Mouse (Mus musculus): Measurements from ENCODE around the gene Dpp7. TPM values are rescaled to one million over a fixed set of nuclear protein-coding genes. Genes with fewer than 3 reads are reported as not detected.

The Dpp7 gene
- polyA plus RNA-seq, 1 experiment from 2014 or later, result 26.4 TPM

GRCm38 (mm10) chr2:25394281-25395221, 38.4 kb upstream of the Dpp7 start:
- Histone ChIP-seq H3K4me3 (no peak overlapping the region), H3K27me3 (peaks cover 78% of the 10 kb centered on the region), H3K9me3 (no peaks in the 10 kb centered on the region), H3K9ac (no peak overlapping the region), H3K36me3 (no peaks in the 10 kb centered on the region), H3K4me2 (no peak overlapping the region), H3K27ac (replicated peaks) (peak overlapping the region; percentile 30; the same call in 1 of the 2 replicates), H3K4me1 (replicated peaks) (peaks cover 26% of the 10 kb centered on the region)
- peak; percentile 64 for ATAC-seq (ENCODE audit: low read depth)
- 28% methylated on average over 3 of the region's 3 CpGs for WGBS

GRCm38 (mm10) chr2:25391266-25391665, 35.1 kb upstream of the Dpp7 start:
- Histone ChIP-seq H3K4me2 (no peak overlapping the region), H3K9ac (no peak overlapping the region)

GRCm38 (mm10) chr2:25384492-25384891, 28.3 kb upstream of the Dpp7 start:
- WGBS, result 81% methylated on average over 5 of the region's 5 CpGs
- no peaks in the 10 kb centered on the region for H3K36me3 ChIP-seq
- H3K9ac ChIP-seq, result no peak overlapping the region
- ATAC-seq (ENCODE audit: low read depth), result no peak
- no peaks in the 10 kb centered on the region for H3K9me3 ChIP-seq
- no peak overlapping the region for H3K4me3 ChIP-seq
- no peak overlapping the region for H3K4me2 ChIP-seq
- 0 out of 2 replicates have a peak, but pooled peaks cover 5% of the 10 kb centered on the region for H3K27me3 ChIP-seq
- no peaks in the 10 kb centered on the region for H3K4me1 ChIP-seq (replicated peaks)
- H3K27ac ChIP-seq (replicated peaks), result no peak overlapping the region

More at GRCm38 (mm10) chr2:25391266-25391665, 35.1 kb upstream of the Dpp7 start:
- H3K9me3 ChIP-seq, result no peaks in the 10 kb centered on the region
- no peak for ATAC-seq (ENCODE audit: low read depth)
- H3K4me3 ChIP-seq, result no peak overlapping the region
- peaks cover 23% of the 10 kb centered on the region for H3K4me1 ChIP-seq (replicated peaks)
- 65% methylated on average over 5 of the region's 5 CpGs for WGBS
- no peaks in the 10 kb centered on the region for H3K36me3 ChIP-seq
- H3K27ac ChIP-seq (replicated peaks), result no peak overlapping the region
- H3K27me3 ChIP-seq, result peaks cover 45% of the 10 kb centered on the region

- Histone ChIP-seq H3K4me3 (no peak overlapping the region), H3K36me3 (no peaks in the 10 kb centered on the region), H3K27ac (replicated peaks) (no peak overlapping the region), H3K4me2 (no peak overlapping the region), H3K4me1 (replicated peaks) (peaks cover 23% of the 10 kb centered on the region), H3K27me3 (peaks cover 14% of the 10 kb centered on the region), H3K9ac (no peak overlapping the region), H3K9me3 (no peaks in the 10 kb centered on the region)
- 67% methylated on average over 4 of the region's 4 CpGs for WGBS
- no peak for ATAC-seq (ENCODE audit: low read depth)
These were observed 20.4 kb upstream of the Dpp7 start for GRCm38 (mm10) chr2:25376589-25376988.

GRCm38 (mm10) chr2:25373431-25373830, 17.3 kb upstream of the Dpp7 start:
- Histone ChIP-seq H3K9ac (peak overlapping the region; percentile 69), H3K9me3 (no peaks in the 10 kb centered on the region), H3K27ac (replicated peaks) (no peak overlapping the region), H3K36me3 (no peaks in the 10 kb centered on the region), H3K4me3 (peak overlapping the region; percentile 65), H3K27me3 (peaks cover 19% of the 10 kb centered on the region), H3K4me1 (replicated peaks) (peaks cover 27% of the 10 kb centered on the region), H3K4me2 (peak overlapping the region; percentile 98)
- 14% methylated on average over 2 of the region's 2 CpGs for WGBS
- ATAC-seq (ENCODE audit: low read depth), result no peak

- 1% methylated on average over 42 of the region's 42 CpGs for WGBS
These were observed 16.7 kb upstream of the Dpp7 start for GRCm38 (mm10) chr2:25372644-25373391.

GRCm38 (mm10) chr2:25371764-25372643, 15.8 kb upstream of the Dpp7 start, which contains the start of gene Sapcd2:
Gene Sapcd2 (plus strand): TSS chr2:25372321.
- WGBS, result 1% methylated on average over 65 of the region's 65 CpGs
- H3K4me1 ChIP-seq (replicated peaks), result peaks cover 27% of the 10 kb centered on the region

More at GRCm38 (mm10) chr2:25372644-25373391, 16.7 kb upstream of the Dpp7 start:
- Histone ChIP-seq H3K9ac (peak overlapping the region; percentile 69), H3K4me3 (peak overlapping the region; percentile 65), H3K27ac (replicated peaks) (no peak overlapping the region), H3K4me1 (replicated peaks) (peaks cover 27% of the 10 kb centered on the region), H3K9me3 (no peaks in the 10 kb centered on the region), H3K36me3 (no peaks in the 10 kb centered on the region), H3K27me3 (peaks cover 23% of the 10 kb centered on the region), H3K4me2 (peak overlapping the region; percentile 98)
- peak; percentile 15; the same call in 1 of the 2 replicates for ATAC-seq (ENCODE audit: low read depth)

GRCm38 (mm10) chr2:25369996-25370395, 13.8 kb upstream of the Dpp7 start:
- 87% methylated on average over 3 of the region's 3 CpGs for WGBS
- ATAC-seq (ENCODE audit: low read depth), result no peak

More at GRCm38 (mm10) chr2:25371764-25372643, 15.8 kb upstream of the Dpp7 start, which contains the start of gene Sapcd2:
- Histone ChIP-seq H3K27ac (replicated peaks) (peak within 1 kb of the TSS; percentile 69), H3K9ac (peak within 1 kb of the TSS; percentile 69), H3K4me2 (peak within 1 kb of the TSS; percentile 98), H3K27me3 (peaks cover 26% of the 10 kb centered on the region), H3K4me3 (peak within 1 kb of the TSS; percentile 65), H3K9me3 (no peaks in the 10 kb centered on the region), H3K36me3 (no peaks in the 10 kb centered on the region)
- ATAC-seq (ENCODE audit: low read depth), result peak; percentile 93

GRCm38 (mm10) chr2:25365091-25365761, 9.1 kb upstream of the Dpp7 start, which contains the start of gene Uap1l1:
Gene Uap1l1 (minus strand): TSS chr2:25365682.
- peak within 1 kb of the TSS; percentile 56 for H3K4me3 ChIP-seq
- H3K27ac ChIP-seq (replicated peaks), result 0 out of 2 replicates have a peak within 1 kb of the TSS, but pooled peaks have one; percentile 9
- H3K4me1 ChIP-seq (replicated peaks), result peaks cover 12% of the 10 kb centered on the region
- peak within 1 kb of the TSS; percentile 79 for H3K9ac ChIP-seq
- peak within 1 kb of the TSS; percentile 99 for H3K4me2 ChIP-seq
- under 1% methylated on average over 47 of the region's 54 CpGs for WGBS
- H3K36me3 ChIP-seq, result no peaks in the 10 kb centered on the region
- peak; percentile 75 for ATAC-seq (ENCODE audit: low read depth)
- H3K9me3 ChIP-seq, result no peaks in the 10 kb centered on the region
- H3K27me3 ChIP-seq, result peaks cover 55% of the 10 kb centered on the region

More at GRCm38 (mm10) chr2:25369996-25370395, 13.8 kb upstream of the Dpp7 start:
- Histone ChIP-seq H3K36me3 (no peaks in the 10 kb centered on the region), H3K4me2 (no peak overlapping the region), H3K9me3 (no peaks in the 10 kb centered on the region), H3K27me3 (peaks cover 45% of the 10 kb centered on the region), H3K9ac (no peak overlapping the region), H3K27ac (replicated peaks) (no peak overlapping the region), H3K4me1 (replicated peaks) (peaks cover 35% of the 10 kb centered on the region), H3K4me3 (no peak overlapping the region)

- Histone ChIP-seq H3K4me1 (replicated peaks) (peaks cover 12% of the 10 kb centered on the region), H3K36me3 (no peaks in the 10 kb centered on the region), H3K27ac (replicated peaks) (no peak overlapping the region), H3K4me2 (peak overlapping the region; percentile 99), H3K27me3 (peaks cover 55% of the 10 kb centered on the region), H3K4me3 (peak overlapping the region; percentile 56), H3K9ac (peak overlapping the region; percentile 79), H3K9me3 (no peaks in the 10 kb centered on the region)
- ATAC-seq (ENCODE audit: low read depth), result peak; percentile 30; the same call in 1 of the 2 replicates
- WGBS, result 30% methylated on average over 9 of the region's 9 CpGs
These were observed 8.6 kb upstream of the Dpp7 start for GRCm38 (mm10) chr2:25364761-25365090.

- Histone ChIP-seq H3K27ac (replicated peaks) (no peak overlapping the region), H3K36me3 (no peaks in the 10 kb centered on the region), H3K4me1 (replicated peaks) (peaks cover 12% of the 10 kb centered on the region), H3K27me3 (peaks cover 55% of the 10 kb centered on the region), H3K4me3 (peak overlapping the region; percentile 56), H3K9ac (no peak overlapping the region), H3K9me3 (no peaks in the 10 kb centered on the region), H3K4me2 (peak overlapping the region; percentile 99)
- WGBS, result 97% methylated on average over 4 of the region's 4 CpGs
- ATAC-seq (ENCODE audit: low read depth), result no peak
These were observed 8.2 kb upstream of the Dpp7 start for GRCm38 (mm10) chr2:25364313-25364712.

All from neural tube, embryonic 13.5 days (tissue).